Mouse (Mus musculus): ENCODE data around the gene Pnp. TPM values are rescaled to one million over a fixed set of nuclear protein-coding genes. Genes with fewer than 3 reads are reported as not detected.

Gene Pnp
- polyA plus RNA-seq, 1 experiment from 2014 or later = 75.2 TPM

DNA sequence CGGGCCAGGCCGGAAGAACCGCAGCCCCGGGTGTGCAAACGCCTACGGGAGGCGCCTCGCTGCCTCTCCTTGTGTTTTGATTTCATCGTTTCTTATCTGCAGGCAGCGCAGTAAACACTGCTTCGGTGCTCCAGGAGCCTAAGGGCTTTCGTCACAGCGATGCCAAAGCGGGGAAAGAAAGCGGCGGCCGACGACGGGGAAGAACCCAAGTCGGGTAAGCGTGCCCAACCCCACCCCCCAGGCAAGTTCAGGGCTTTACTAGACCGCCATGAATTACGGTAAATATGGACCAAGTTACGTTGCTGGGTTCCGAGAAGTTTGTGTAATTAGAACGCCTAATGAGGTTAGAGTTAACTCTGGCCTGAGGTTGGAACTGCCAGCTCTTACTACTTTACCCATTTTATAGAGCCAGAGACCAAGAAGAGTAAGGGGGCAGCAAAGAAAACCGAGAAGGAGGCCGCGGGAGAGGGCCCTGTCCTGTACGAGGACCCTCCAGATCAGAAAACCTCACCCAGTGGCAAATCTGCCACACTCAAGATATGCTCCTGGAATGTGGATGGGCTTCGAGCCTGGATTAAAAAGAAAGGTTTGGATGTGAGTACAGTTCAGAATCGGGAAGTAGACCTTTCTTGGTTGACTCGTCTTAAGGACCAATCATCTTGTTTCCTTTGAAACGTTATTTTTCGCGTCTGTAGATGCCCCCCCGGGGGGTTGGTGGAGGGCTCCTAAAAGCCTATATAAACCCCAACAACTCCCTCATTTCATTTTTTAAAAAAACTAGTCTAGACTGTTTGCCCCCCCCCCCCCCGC lies 5.6 kb upstream of the Pnp start:
- Histone ChIP-seq H3K27ac (ENCODE audit: low read length) (peak overlapping the region; percentile 87), H3K4me2 (ENCODE audit: low read depth, low read length) (peak overlapping the region; percentile 94), H3K4me3 (ENCODE audit: low read depth, low read length) (peak overlapping the region; percentile 78), H3K9ac (ENCODE audit: low read depth, low read length) (peak overlapping the region; percentile 77), H3K9me3 (replicated peaks; ENCODE audit: control insufficient read depth, low read length) (no peaks in the 10 kb centered on the region), H3K27me3 (ENCODE audit: control insufficient read depth, insufficient read depth, low read depth, low read length) (no peaks in the 10 kb centered on the region), H3K4me1 (ENCODE audit: control insufficient read depth, low read depth, low read length) (peaks cover 31% of the 10 kb centered on the region), H3K36me3 (ENCODE audit: control insufficient read depth, insufficient read depth) (peaks cover 32% of the 10 kb centered on the region)
- ATAC-seq (ENCODE audit: low read depth) = peak; percentile 54
- WGBS (ENCODE audit: insufficient replicate concordance) = under 1% methylated on average over 38 of the region's 38 CpGs

- H3K4me1 ChIP-seq (ENCODE audit: control insufficient read depth, low read depth, low read length) = peaks cover 41% of the 10 kb centered on the region
- ATAC-seq (ENCODE audit: low read depth) = no peak
These were observed 3.5 kb upstream of the Pnp start for GRCm38 (mm10) chr14:50927366-50927765.

GRCm38 (mm10) chr14:50929951-50930350 lies 931 bp upstream of the Pnp start:
- WGBS (ENCODE audit: insufficient replicate concordance) = 9% methylated on average over 10 of the region's 10 CpGs
- Histone ChIP-seq H3K4me1 (ENCODE audit: control insufficient read depth, low read depth, low read length) (peaks cover 34% of the 10 kb centered on the region), H3K9me3 (replicated peaks; ENCODE audit: control insufficient read depth, low read length) (no peaks in the 10 kb centered on the region), H3K27me3 (ENCODE audit: control insufficient read depth, insufficient read depth, low read depth, low read length) (no peaks in the 10 kb centered on the region), H3K4me3 (ENCODE audit: low read depth, low read length) (peak overlapping the region; percentile 95), H3K27ac (ENCODE audit: low read length) (peak overlapping the region; percentile 96), H3K36me3 (ENCODE audit: control insufficient read depth, insufficient read depth) (peaks cover 32% of the 10 kb centered on the region), H3K9ac (ENCODE audit: low read depth, low read length) (peak overlapping the region; percentile 97), H3K4me2 (ENCODE audit: low read depth, low read length) (peak overlapping the region; percentile 85)
- no peak for ATAC-seq (ENCODE audit: low read depth)

More at GRCm38 (mm10) chr14:50927366-50927765, 3.5 kb upstream of the Pnp start:
- Histone ChIP-seq H3K27ac (ENCODE audit: low read length) (no peak overlapping the region), H3K4me3 (ENCODE audit: low read depth, low read length) (no peak overlapping the region), H3K9ac (ENCODE audit: low read depth, low read length) (no peak overlapping the region), H3K9me3 (replicated peaks; ENCODE audit: control insufficient read depth, low read length) (no peaks in the 10 kb centered on the region), H3K27me3 (ENCODE audit: control insufficient read depth, insufficient read depth, low read depth, low read length) (no peaks in the 10 kb centered on the region), H3K36me3 (ENCODE audit: control insufficient read depth, insufficient read depth) (peaks cover 32% of the 10 kb centered on the region), H3K4me2 (ENCODE audit: low read depth, low read length) (no peak overlapping the region)
- 78% methylated on average over 3 of the region's 3 CpGs for WGBS (ENCODE audit: insufficient replicate concordance)

GRCm38 (mm10) chr14:50930377-50930753 lies 517 bp upstream of the Pnp start:
- Histone ChIP-seq H3K9ac (ENCODE audit: low read depth, low read length) (peak overlapping the region; percentile 97), H3K4me2 (ENCODE audit: low read depth, low read length) (peak overlapping the region; percentile 85), H3K9me3 (replicated peaks; ENCODE audit: control insufficient read depth, low read length) (no peaks in the 10 kb centered on the region), H3K36me3 (ENCODE audit: control insufficient read depth, insufficient read depth) (peaks cover 32% of the 10 kb centered on the region), H3K27ac (ENCODE audit: low read length) (peak overlapping the region; percentile 96), H3K4me1 (ENCODE audit: control insufficient read depth, low read depth, low read length) (peaks cover 30% of the 10 kb centered on the region), H3K27me3 (ENCODE audit: control insufficient read depth, insufficient read depth, low read depth, low read length) (no peaks in the 10 kb centered on the region), H3K4me3 (ENCODE audit: low read depth, low read length) (peak overlapping the region; percentile 95)
- WGBS (ENCODE audit: insufficient replicate concordance) = 0% methylated on average over 32 of the region's 38 CpGs
- peak; percentile 61 for ATAC-seq (ENCODE audit: low read depth)

DNA sequence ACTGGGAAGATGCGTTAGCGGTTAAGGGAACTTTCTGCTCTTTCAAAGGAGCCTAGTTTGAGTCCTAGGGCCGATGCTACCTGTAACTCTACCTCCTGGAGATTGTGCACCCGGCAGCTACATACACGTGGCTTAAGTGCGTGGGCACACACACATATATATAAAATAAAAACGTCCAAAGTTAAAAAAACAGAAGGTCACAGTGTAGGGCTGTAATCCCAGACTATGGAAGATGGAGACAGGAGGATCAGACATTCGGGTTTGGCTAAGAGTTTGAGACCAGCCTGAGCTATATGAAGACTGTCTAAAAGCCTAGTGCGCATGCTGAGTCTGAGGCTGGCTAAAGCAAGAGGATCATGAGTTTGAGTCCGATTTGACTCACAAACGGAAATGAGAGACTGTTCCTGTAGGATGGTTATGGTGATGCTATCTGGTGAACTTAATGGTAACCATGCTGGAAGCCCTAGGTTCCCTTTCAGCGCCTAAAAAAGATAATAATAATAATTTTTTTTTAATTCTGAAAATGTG lies 675 bp downstream of the Pnp start:
- ATAC-seq (ENCODE audit: low read depth) = no peak
- H3K4me3 ChIP-seq (ENCODE audit: low read depth, low read length) = peak overlapping the region; percentile 95
- peak overlapping the region; percentile 88 for H3K4me2 ChIP-seq (ENCODE audit: low read depth, low read length)
- H3K9ac ChIP-seq (ENCODE audit: low read depth, low read length) = peak overlapping the region; percentile 79
- 9% methylated on average over 12 of the region's 12 CpGs for WGBS (ENCODE audit: insufficient replicate concordance)
- H3K9me3 ChIP-seq (replicated peaks; ENCODE audit: control insufficient read depth, low read length) = no peaks in the 10 kb centered on the region
- peaks cover 27% of the 10 kb centered on the region for H3K36me3 ChIP-seq (ENCODE audit: control insufficient read depth, insufficient read depth)
- H3K27ac ChIP-seq (ENCODE audit: low read length) = peak overlapping the region; percentile 96
- H3K27me3 ChIP-seq (ENCODE audit: control insufficient read depth, insufficient read depth, low read depth, low read length) = no peaks in the 10 kb centered on the region
- H3K4me1 ChIP-seq (ENCODE audit: control insufficient read depth, low read depth, low read length) = peaks cover 23% of the 10 kb centered on the region

DNA sequence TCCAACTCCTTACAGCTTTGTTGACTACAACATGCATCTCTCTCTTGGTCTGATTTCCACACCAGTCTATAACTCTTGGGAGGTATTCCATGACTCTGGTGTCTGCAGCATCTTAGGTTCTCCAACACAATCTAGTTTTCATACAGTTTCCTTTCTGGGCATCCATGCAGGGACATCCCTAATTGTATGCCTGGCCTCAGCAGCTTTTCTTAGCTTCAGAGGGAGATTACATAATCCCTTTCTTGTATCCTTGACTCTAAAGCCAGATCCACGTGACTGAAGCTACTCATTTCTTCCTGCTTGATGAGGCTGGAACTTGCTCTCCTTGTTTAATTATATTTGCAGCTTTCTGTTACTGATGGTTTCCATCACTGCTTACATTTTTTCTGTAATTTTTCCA lies 5.8 kb downstream of the Pnp start:
- Histone ChIP-seq H3K4me1 (ENCODE audit: control insufficient read depth, low read depth, low read length) (peaks cover 7% of the 10 kb centered on the region), H3K4me2 (ENCODE audit: low read depth, low read length) (no peak overlapping the region), H3K9ac (ENCODE audit: low read depth, low read length) (no peak overlapping the region), H3K9me3 (replicated peaks; ENCODE audit: control insufficient read depth, low read length) (no peaks in the 10 kb centered on the region), H3K27me3 (ENCODE audit: control insufficient read depth, insufficient read depth, low read depth, low read length) (no peaks in the 10 kb centered on the region), H3K4me3 (ENCODE audit: low read depth, low read length) (no peak overlapping the region), H3K36me3 (ENCODE audit: control insufficient read depth, insufficient read depth) (no peaks in the 10 kb centered on the region), H3K27ac (ENCODE audit: low read length) (no peak overlapping the region)
- no peak for ATAC-seq (ENCODE audit: low read depth)
- WGBS (ENCODE audit: insufficient replicate concordance) = 55% methylated on average over 1 of the region's 1 CpGs

DNA sequence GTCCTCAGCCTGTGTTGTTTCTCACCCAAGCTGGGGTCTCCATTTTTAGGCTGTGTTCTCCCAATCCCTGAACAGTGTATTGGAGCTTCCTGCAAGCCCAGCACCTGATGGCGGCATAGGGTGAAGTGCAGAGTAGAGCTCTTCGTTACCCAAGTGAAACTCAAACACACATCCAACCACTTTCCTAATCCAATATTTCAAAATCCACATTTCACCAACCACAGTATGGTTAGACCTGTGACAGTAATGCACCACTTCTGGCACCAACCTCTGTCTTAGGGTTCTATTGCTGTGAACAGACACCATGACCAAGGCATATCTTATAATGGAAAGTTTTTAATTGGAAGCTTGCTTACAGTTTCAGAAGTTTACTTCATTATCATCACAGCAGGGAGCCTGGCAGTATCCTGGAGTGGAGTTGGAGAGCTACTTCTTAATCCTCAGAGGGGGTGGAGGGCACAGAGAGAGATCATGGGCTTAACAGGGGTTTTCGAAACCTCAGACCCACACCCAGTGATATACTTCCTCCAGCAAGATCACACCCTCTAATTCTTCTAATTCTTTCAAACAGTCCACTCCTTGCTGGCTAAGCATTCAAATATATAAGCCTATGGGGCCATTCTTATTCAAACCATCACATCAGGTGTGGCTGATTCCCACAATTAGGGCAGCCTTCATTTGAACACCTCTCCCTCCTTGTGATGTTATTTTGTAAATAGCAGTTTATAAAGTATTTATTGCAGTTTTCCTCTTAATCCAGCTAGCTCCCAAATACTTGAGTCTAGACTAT lies 7.4 kb downstream of the Pnp start:
- Histone ChIP-seq H3K4me2 (ENCODE audit: low read depth, low read length) (no peak overlapping the region), H3K27me3 (ENCODE audit: control insufficient read depth, insufficient read depth, low read depth, low read length) (no peaks in the 10 kb centered on the region), H3K9ac (ENCODE audit: low read depth, low read length) (no peak overlapping the region), H3K36me3 (ENCODE audit: control insufficient read depth, insufficient read depth) (no peaks in the 10 kb centered on the region), H3K4me3 (ENCODE audit: low read depth, low read length) (no peak overlapping the region), H3K27ac (ENCODE audit: low read length) (no peak overlapping the region), H3K4me1 (ENCODE audit: control insufficient read depth, low read depth, low read length) (no peaks in the 10 kb centered on the region), H3K9me3 (replicated peaks; ENCODE audit: control insufficient read depth, low read length) (no peaks in the 10 kb centered on the region)
- 66% methylated on average over 3 of the region's 3 CpGs for WGBS (ENCODE audit: insufficient replicate concordance)
- no peak for ATAC-seq (ENCODE audit: low read depth)

- no peak overlapping the region for H3K27ac ChIP-seq (ENCODE audit: low read length)
- WGBS (ENCODE audit: insufficient replicate concordance) = 7% methylated on average over 2 of the region's 2 CpGs
These were observed 8.1 kb downstream of the Pnp start for GRCm38 (mm10) chr14:50938940-50939339.

More at GRCm38 (mm10) chr14:50938940-50939339, 8.1 kb downstream of the Pnp start:
- H3K9ac ChIP-seq (ENCODE audit: low read depth, low read length) = no peak overlapping the region
- no peaks in the 10 kb centered on the region for H3K27me3 ChIP-seq (ENCODE audit: control insufficient read depth, insufficient read depth, low read depth, low read length)
- ATAC-seq (ENCODE audit: low read depth) = no peak
- peaks cover 3% of the 10 kb centered on the region for H3K4me1 ChIP-seq (ENCODE audit: control insufficient read depth, low read depth, low read length)
- no peaks in the 10 kb centered on the region for H3K9me3 ChIP-seq (replicated peaks; ENCODE audit: control insufficient read depth, low read length)
- H3K36me3 ChIP-seq (ENCODE audit: control insufficient read depth, insufficient read depth) = no peaks in the 10 kb centered on the region
- no peak overlapping the region for H3K4me2 ChIP-seq (ENCODE audit: low read depth, low read length)
- H3K4me3 ChIP-seq (ENCODE audit: low read depth, low read length) = no peak overlapping the region

All from liver, embryonic 16.5 days (tissue).